8 mouse cellular contexts compared by ENCODE assay signal in genomic region chr17:21422664-21423599, GRCm38 (mm10). TPM values are rescaled to one million over a fixed set of nuclear protein-coding genes. Genes with fewer than 3 reads are reported as not detected.
A peak's percentile ranks its signal among the peaks of the same experiment; 100 is the strongest.
DNase-seq lines count a peak whose midpoint lies in the region; ATAC-seq and TF ChIP-seq lines count a peak whose summit lies in the region.

Gene Zfp54, plus strand, starts transcription at chr17:21423227.

- peak within 1 kb of the TSS; percentile 56 for H3K27ac ChIP-seq in embryonic fibroblast, embryonic 13.5 days (ENCODE audit: insufficient read depth, low read length)
- peak within 1 kb of the TSS; percentile 70 for H3K27ac ChIP-seq in heart, embryonic 11.5 days (ENCODE audit: low read depth, low read length)
- H3K27ac ChIP-seq in kidney, embryonic 15.5 days = peak within 1 kb of the TSS; percentile 89
- peak within 1 kb of the TSS; percentile 84 for H3K27ac ChIP-seq in limb, embryonic 15.5 days
- peak within 1 kb of the TSS; percentile 51 for H3K27ac ChIP-seq in midbrain, postnatal 0 days (ENCODE audit: low read depth, low read length)

- H3K27me3 ChIP-seq in heart, embryonic 11.5 days (ENCODE audit: control insufficient read depth, insufficient read depth, low read length) = no peaks in the 10 kb centered on the region
- H3K27me3 ChIP-seq in kidney, embryonic 15.5 days = peaks cover 3% of the 10 kb centered on the region; the same call in 1 of the 2 replicates
- H3K27me3 ChIP-seq in limb, embryonic 15.5 days = no peaks in the 10 kb centered on the region
- H3K27me3 ChIP-seq in midbrain, postnatal 0 days (ENCODE audit: insufficient read depth, low read length) = no peaks in the 10 kb centered on the region

- H3K4me3 ChIP-seq in embryonic fibroblast, embryonic 13.5 days (ENCODE audit: insufficient read depth, low read length) = peak within 1 kb of the TSS; percentile 62
- peak within 1 kb of the TSS; percentile 43 for H3K4me3 ChIP-seq in heart, embryonic 11.5 days (ENCODE audit: low read depth, low read length)
- peak within 1 kb of the TSS; percentile 55 for H3K4me3 ChIP-seq in kidney, embryonic 15.5 days (replicated peaks)
- peak within 1 kb of the TSS; percentile 50 for H3K4me3 ChIP-seq in limb, embryonic 15.5 days
- H3K4me3 ChIP-seq in midbrain, postnatal 0 days (ENCODE audit: low read depth, low read length) = peak within 1 kb of the TSS; percentile 47

- H3K4me1 ChIP-seq in embryonic fibroblast, embryonic 13.5 days (ENCODE audit: control insufficient read depth, insufficient read depth, low read length) = no peaks in the 10 kb centered on the region
- no peaks in the 10 kb centered on the region for H3K4me1 ChIP-seq in heart, embryonic 11.5 days (ENCODE audit: control insufficient read depth, insufficient read depth, low read length)
- H3K4me1 ChIP-seq in kidney, embryonic 15.5 days = peaks cover 9% of the 10 kb centered on the region; the same call in 1 of the 2 replicates
- no peaks in the 10 kb centered on the region for H3K4me1 ChIP-seq in limb, embryonic 15.5 days
- no peaks in the 10 kb centered on the region for H3K4me1 ChIP-seq in midbrain, postnatal 0 days (ENCODE audit: insufficient read depth, low read length)

- under 1% methylated on average over 22 of the region's 22 CpGs for WGBS in heart, embryonic 11.5 days (ENCODE audit: insufficient replicate concordance)
- 1% methylated on average over 22 of the region's 22 CpGs for WGBS in kidney, embryonic 15.5 days
- under 1% methylated on average over 22 of the region's 22 CpGs for WGBS in limb, embryonic 15.5 days
- under 1% methylated on average over 22 of the region's 22 CpGs for WGBS in midbrain, postnatal 0 days

- H3K36me3 ChIP-seq in heart, embryonic 11.5 days (ENCODE audit: control insufficient read depth, insufficient read depth, low read length) = no peaks in the 10 kb centered on the region
- H3K36me3 ChIP-seq in kidney, embryonic 15.5 days = no peaks in the 10 kb centered on the region
- no peaks in the 10 kb centered on the region for H3K36me3 ChIP-seq in limb, embryonic 15.5 days
- no peaks in the 10 kb centered on the region for H3K36me3 ChIP-seq in midbrain, postnatal 0 days (ENCODE audit: insufficient read depth, low read length)

- ATAC-seq in heart, embryonic 11.5 days (replicated peaks; ENCODE audit: insufficient number of reproducible peaks, low FRiP score, low TSS enrichment) = peak; percentile 100
- ATAC-seq in kidney, embryonic 15.5 days (replicated peaks; ENCODE audit: low FRiP score) = peak; percentile 100
- peak; percentile 91 for ATAC-seq in limb, embryonic 15.5 days (ENCODE audit: insufficient number of reproducible peaks, low FRiP score, low TSS enrichment, low read depth)
- ATAC-seq in midbrain, postnatal 0 days (ENCODE audit: low FRiP score) = peak; percentile 98

- peak; percentile 86 for DNase-seq in CD4-positive helper T cell, adult 2 months (ENCODE audit: low read depth, low spot score)
- peak; percentile 80 for DNase-seq in brain, adult 2 months (ENCODE audit: low read depth, low spot score)
- peak; percentile 76 for DNase-seq in midbrain, postnatal 0 days (ENCODE audit: low spot score)
- peak; percentile 54 to 83 for DNase-seq in spleen, postnatal 10 days (ENCODE audit: low spot score in 2 of 2)

- no peaks in the 10 kb centered on the region for H3K9me3 ChIP-seq in heart, embryonic 11.5 days (replicated peaks; ENCODE audit: control insufficient read depth, low read length)
- no peaks in the 10 kb centered on the region for H3K9me3 ChIP-seq in kidney, embryonic 15.5 days (replicated peaks)
- H3K9me3 ChIP-seq in limb, embryonic 15.5 days = no peaks in the 10 kb centered on the region
- H3K9me3 ChIP-seq in midbrain, postnatal 0 days (ENCODE audit: low read length) = no peaks in the 10 kb centered on the region

- no peak for TF ChIP-seq CTCF in embryonic fibroblast, embryonic 13.5 days (IDR thresholded peaks at IDR 0.05; ENCODE audit: borderline replicate concordance, insufficient read depth, low read length)
- peak; percentile 90 for TF ChIP-seq CTCF in midbrain, postnatal 0 days (IDR thresholded peaks at IDR 0.05)

- H3K9ac ChIP-seq in heart, embryonic 11.5 days (ENCODE audit: low read depth, low read length) = peak within 1 kb of the TSS; percentile 73
- H3K9ac ChIP-seq in kidney, embryonic 15.5 days = peak within 1 kb of the TSS; percentile 49
- peak within 1 kb of the TSS; percentile 35 for H3K9ac ChIP-seq in limb, embryonic 15.5 days
- peak within 1 kb of the TSS; percentile 57 for H3K9ac ChIP-seq in midbrain, postnatal 0 days (replicated peaks; ENCODE audit: low read length, poor library complexity, severe bottlenecking)

- TF ChIP-seq POLR2A in embryonic fibroblast, embryonic 13.5 days (IDR thresholded peaks at IDR 0.05; ENCODE audit: low read depth, low read length) = peak; percentile 85

- peak within 1 kb of the TSS; percentile 95 for H3K4me2 ChIP-seq in heart, embryonic 11.5 days
- peak within 1 kb of the TSS; percentile 91 for H3K4me2 ChIP-seq in kidney, embryonic 15.5 days
- H3K4me2 ChIP-seq in limb, embryonic 15.5 days = peak within 1 kb of the TSS; percentile 83
- peak within 1 kb of the TSS; percentile 90 for H3K4me2 ChIP-seq in midbrain, postnatal 0 days (ENCODE audit: low read depth, low read length, poor library complexity, severe bottlenecking)

RNA-seq across cellular contexts. Expression of gene Zfp54, which starts in this region (rescaled TPM):
- polyA plus RNA-seq in embryonic fibroblast, embryonic 13.5 days (2011; ENCODE audit: insufficient read length, low read depth, missing spikeins) = 3.6 and 5.3 TPM in 2 replicates
- 4.0 TPM in 2 replicates for polyA plus RNA-seq in heart, embryonic 11.5 days (2014; fragmentation: Nextera tagmentation; extraction: Ambion mirVana)
- polyA plus RNA-seq in kidney, embryonic 15.5 days (2015; fragmentation: Nextera tagmentation; extraction: Ambion mirVana) = 5.0 and 5.6 TPM in 2 replicates
- 5.3 and 6.0 TPM in 2 replicates for polyA plus RNA-seq in limb, embryonic 15.5 days (2015; fragmentation: Nextera tagmentation; extraction: Ambion mirVana)
- 3.7 and 5.4 TPM in 2 replicates for total RNA-seq in midbrain, postnatal 0 days (2014; rRNA removed)
- 2.3 and 2.8 TPM in 2 replicates for polyA plus RNA-seq in midbrain, postnatal 0 days (2015; fragmentation: Nextera tagmentation; extraction: Ambion mirVana)

Comparison
In these comparisons a context has a peak if more than half of its experiments do, and no peak if none do; other contexts are left out.
1. Peak in every context shown above with its lines: DNase-seq, ATAC-seq, H3K4me3 ChIP-seq and H3K27ac ChIP-seq.